Mouse (Mus musculus): Measurements from ENCODE around the gene Rwdd2a. TPM values are rescaled to one million over a fixed set of nuclear protein-coding genes. Genes with fewer than 3 reads are reported as not detected.

Rwdd2a gene
- 1.6 TPM for total RNA-seq (2023)

GRCm38 (mm10) chr9:86571540-86572135 lies at the start of gene Rwdd2a, which contains the start of gene Pgm3:
Gene Rwdd2a, plus strand, starts transcription at chr9:86571991.
Gene Pgm3, minus strand, starts transcription at chr9:86571842.

Other genes starting within 250 kb of the Rwdd2a start
- 6.0 TPM for gene Ube2cbp, start 107.0 kb upstream of the Rwdd2a start, total RNA-seq (2023)
- gene Dop1a, start 104.8 kb upstream of the Rwdd2a start, total RNA-seq (2023): 105 TPM
- 13.8 TPM for gene Pgm3, start 149 bp upstream of the Rwdd2a start, total RNA-seq (2023)
- not detected for gene Me1, start 124.0 kb downstream of the Rwdd2a start, total RNA-seq (2023)
- not detected for gene Prss35, start 171.7 kb downstream of the Rwdd2a start, total RNA-seq (2023)

All from CD4-positive naive resting alpha-beta T cell, adult 76 days (primary cell).